Mouse (Mus musculus) adrenal gland, adult (tissue): ENCODE results near the gene Cog7.

Experiments used
- DNase-seq, 2 experiments: peaks; one replicate each; pipeline ENCODE4 v3.0.0; 2022 to 2023; ENCODE audit warnings: low spot score in 1 of 2; ENCODE audit not compliant: inconsistent age in 2 of 2

Cog7 gene

DNA sequence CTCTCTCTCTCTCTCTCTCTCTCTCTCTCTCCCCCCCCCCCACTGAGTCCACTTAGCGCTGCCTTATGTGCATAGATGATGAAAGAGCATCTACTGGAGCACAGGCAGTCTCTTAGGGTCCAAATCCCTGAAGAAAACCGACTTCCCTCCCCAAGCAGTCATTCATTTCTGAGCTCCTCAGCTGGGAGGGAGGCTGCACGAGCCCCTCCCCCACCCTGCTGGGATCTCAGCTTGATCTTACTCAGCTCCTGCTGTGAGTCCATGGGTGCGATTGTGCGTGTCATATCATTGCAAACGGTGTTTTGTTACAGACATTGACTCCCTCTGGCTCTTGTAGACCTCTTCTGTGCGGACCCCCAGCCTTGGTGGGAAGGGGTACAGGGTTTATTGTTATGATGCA lies 81.6 kb downstream of the Cog7 start:
- DNase-seq = no peak

DNA sequence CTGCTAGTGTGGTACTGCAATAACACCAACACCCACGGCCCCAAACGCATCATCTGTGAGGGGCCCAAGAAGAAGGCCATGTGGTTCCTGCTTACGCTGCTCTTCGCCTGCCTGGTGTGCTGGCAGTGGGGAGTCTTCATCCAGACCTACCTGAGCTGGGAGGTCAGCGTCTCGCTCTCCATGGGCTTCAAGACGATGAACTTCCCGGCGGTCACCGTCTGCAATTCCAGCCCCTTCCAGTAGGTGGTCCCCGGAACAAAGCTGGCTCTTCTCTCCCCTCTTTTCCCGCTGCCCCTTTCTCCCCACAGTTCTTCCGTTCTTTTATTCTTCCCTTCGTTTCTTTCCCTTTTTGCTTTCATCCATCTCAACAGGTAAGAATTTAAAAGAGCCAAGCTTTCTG lies 82.2 kb downstream of the Cog7 start:
- peak in 1 of 2 experiments; percentile 54 for DNase-seq

DNA sequence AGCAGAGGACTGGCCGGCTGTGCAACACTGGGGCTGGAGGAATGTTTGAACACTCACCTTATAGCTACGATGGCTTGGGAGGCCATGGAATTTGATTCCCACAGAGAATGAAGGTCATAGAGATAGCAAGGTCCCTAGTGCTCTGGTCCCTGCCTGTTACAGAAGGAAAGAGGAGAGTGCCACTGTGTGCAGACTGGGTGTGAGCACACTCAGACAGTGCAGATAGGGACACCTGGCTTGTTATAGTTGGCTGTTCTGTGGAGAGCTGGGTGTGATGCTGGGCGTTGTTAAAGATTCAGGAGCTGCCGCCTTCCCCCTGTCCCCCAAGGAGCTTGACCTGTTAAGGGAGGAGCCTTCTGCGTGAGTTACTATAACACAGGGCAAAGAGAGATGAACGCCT lies 84.8 kb downstream of the Cog7 start:
- no peak for DNase-seq

GRCm38 (mm10) chr7:121890636-121891360 lies 90.7 kb downstream of the Cog7 start:
- no peak for DNase-seq

DNA sequence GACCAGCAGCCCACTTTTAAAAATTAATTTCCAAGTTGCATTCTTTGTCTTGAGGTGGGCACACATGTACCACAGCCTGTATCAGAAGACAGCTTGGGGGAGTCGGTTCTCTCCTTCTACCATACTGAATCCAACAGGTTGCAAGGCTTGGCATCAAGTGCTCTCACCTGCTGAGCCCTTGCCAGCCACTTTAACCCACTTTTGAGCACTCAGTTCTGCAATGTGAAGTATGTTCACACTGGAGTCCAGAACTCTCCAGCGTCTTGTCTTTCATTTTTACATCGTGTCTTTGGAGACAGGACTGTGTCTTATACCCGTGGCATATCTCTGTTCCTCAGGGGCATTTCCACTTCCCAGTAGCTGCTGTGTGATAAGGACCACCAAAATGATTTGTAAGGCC lies 101.3 kb downstream of the Cog7 start:
- no peak for DNase-seq

- no peak for DNase-seq
Measured at GRCm38 (mm10) chr7:121874784-121875183, 106.7 kb downstream of the Cog7 start.

DNA sequence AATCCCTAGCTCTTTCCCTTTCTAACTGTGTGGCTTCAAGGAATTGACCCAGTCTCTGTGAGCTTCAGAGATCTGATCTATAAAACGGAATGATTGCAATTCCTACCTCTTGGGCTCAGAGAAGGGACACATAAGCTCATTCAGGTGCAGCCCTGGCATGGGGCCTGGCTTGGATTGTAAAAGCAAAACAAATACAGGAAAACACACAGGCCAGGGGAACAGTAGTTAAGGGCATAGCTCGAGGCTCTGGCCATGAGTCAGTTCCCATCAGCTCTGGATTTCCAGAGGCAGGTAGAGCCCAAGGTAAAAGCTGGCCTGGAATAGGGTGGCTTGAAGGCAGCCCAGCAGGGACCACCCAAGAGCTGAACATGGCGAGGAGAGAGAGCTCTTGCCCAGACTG lies 107.5 kb downstream of the Cog7 start:
- no peak for DNase-seq

- no peak for DNase-seq
Measured at GRCm38 (mm10) chr7:121871631-121872030, 109.9 kb downstream of the Cog7 start.

DNA sequence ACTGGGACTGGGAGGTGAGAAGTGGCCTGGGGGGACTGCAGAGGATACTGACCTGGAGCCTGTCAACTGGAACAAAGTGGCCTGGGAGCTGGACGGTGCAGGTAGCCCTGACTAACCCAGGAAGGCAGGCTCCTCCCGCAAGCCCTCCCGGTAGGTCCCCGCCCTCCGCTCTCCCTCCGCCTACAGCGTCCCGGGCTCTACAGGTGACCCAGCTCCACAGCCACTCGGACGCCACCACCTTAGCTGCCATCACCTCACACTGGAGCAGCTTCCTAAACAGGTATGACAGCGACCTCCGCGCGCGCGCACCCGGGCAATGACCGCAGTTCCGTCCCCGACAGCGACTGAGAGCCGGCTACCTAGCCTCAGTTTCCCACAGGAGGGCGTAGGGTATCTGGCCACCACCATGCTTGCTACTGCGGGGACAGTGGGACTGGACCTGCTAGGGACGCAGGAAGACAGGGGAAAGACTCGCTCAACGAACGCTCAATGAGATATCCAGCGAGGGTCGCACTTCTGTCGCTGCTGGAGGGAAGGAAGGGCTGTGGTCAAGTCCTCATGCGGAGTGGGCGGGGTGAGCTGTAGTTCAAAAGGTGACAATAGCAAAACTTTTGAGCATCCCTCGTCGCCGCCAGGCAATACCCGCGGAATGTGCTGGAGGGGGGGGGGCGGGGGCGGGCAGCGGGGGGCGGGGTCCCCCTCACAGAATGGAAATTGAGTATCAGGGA lies 116.5 kb downstream of the Cog7 start, which contains the start of gene Scnn1b:
TSS of gene Scnn1b (plus strand) at position 181 of the 728 bp plus-strand sequence.
- DNase-seq = no peak

- no peak for DNase-seq
Measured at GRCm38 (mm10) chr7:121858939-121859338, 122.6 kb downstream of the Cog7 start.

DNA sequence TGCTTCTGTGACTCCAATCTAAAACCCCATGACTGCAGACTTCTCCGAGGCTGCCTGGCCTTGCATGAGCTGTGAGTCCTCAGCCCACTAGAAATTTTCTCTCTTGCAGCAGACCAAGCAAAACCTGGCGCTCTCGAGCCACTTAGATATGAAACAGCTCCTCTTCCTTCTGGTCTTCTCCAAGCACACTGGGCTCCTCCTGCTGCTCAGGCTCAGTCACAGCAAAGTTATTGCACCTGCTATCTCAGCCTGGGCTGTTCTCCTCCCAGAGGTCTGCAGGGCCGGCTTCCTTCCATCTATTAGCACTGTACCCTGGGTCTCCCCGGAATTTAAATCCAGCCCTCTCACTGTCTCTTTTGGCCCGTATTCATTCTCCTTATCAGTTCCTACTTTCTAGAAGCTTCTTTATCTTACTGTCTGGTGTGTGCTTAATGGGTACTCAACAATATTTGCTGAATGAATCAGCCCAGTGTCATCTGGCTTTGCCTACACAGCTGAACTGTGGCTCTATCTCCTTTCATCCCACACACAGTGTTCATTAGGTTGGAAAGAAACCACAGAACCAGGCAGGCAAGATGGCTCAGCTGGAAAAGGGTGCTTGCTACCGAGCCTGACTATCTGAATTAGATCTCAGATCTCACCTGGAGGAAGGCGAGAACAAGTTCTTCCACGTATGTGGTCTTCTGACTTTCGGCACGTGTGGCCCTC lies 124.2 kb downstream of the Cog7 start:
- DNase-seq = peak in 1 of 2 experiments; percentile 28

DNA sequence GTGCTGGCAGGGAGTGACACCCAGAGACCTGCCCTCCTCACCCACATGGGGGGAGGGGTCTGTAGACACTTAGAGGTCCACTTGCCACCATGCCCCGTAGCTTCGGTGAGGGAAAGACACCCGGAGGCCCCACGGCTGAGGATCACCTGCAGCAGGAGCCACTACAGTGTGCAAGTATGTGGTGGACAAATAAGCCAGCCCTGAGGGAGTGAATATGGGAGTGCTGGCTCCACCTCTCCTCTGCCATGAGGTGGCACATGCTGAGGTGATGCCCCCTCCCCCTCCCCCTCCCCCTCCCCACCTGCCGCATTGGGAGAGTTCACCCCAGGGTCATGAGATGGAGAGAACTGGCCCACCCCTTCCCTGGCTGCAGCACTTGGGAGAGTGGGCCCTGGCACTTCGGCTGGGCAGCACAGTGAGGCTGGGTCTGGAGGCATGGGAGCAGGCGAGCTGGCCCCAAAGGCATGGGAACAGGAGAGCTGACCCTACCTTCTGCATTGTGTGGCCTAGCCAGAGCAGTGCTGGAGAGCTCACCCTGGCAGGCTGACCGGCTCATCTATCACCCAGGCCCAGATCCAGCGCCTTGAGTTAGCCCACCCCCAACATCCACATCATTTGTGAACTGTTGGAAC lies 132.9 kb downstream of the Cog7 start:
- DNase-seq = no peak

DNA sequence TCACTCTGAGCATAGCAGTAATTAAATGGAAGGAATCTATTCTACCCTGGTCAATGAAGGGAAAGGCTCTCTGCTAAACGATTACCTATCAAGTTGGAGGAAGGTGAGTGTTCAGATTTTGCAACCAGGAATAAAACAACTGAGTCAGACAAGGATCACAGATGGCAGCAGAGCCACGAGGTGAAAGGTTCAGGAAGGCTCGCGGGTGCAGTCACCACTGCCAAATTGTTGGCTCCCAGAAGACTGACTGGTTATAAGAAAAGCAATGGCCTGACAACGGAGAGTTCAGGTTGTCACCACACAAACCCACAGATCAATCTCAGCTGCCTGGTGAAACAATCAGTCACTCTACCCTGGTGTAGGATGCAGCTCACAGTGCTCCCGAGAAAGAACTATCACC lies 135.5 kb downstream of the Cog7 start:
- DNase-seq = no peak

DNA sequence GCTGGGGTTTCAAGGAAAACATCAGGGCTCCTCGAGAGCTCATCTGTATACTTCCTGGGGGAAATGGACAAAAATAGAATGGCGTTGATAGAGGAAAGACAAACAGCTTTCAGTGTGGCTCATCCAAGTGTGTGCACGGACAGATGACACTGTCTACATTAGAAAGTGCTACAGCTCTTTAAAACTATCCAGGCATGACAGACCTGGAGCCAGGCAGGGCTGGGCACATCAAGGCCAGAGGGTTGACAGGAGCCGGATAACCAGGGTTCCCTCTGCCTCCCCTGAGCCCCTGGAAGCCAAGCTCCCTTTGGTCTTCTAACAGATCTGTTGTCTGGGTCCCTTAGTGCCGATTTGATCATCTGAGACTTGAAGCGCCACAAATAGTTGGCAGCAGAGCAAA lies 139.3 kb downstream of the Cog7 start:
- DNase-seq = no peak

DNA sequence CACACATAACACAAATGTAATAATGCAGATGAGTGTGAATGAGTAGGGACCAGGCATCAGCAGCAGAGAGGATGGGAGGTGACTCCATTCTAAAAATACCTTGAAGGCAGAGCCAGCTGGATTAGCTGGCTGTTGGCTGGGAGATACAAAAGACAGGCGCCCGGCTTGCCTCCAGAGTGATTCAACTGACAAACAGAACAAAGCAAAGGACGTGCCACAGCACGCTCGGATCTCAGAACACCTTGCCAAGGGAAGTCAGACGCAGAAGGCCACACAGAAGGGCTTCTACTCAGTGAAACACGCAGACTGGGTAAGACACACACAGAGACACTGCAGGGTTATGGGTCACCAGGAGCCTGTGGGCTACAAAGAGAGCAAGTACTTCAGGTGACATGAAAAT lies 140.7 kb downstream of the Cog7 start:
- no peak for DNase-seq

DNA sequence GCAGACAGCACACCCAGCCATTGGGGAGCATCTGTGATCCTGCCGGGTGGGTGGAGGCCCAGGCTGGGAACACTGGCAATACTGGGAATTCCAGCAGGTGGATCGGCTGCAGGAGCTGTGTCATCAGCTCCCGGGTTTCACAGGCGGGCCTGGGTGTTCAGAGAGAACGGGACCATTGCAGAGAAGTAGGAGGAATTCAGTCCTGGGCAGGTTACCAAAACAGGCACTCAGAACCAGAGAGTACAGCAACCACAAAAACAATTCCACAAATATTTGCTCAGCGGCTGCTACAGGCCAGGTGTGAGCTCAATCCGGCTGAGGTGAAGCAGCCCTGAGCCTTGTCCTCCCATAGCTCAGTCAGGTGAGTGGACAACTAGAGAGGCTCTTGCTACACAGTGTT lies 144.7 kb downstream of the Cog7 start:
- no peak for DNase-seq

DNA sequence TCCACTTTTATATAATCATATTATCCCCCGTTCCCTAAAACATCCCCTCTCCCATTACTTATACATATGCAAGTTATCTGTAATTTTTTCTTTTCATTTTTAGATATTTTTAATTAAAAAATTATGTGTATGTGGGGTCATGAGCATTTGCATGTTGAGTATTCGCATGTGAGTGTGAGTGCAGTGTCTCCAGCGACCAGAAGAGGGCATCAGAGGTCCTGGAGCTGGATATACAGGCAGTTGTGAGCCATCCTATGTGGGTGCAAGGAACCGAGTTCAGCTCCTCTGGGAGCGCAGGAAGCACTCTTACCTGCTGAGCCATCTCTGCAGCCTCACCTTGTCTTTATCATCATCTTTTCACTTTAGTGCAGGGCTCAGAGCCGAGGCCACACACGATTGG lies 146.1 kb downstream of the Cog7 start:
- DNase-seq = no peak
